Mouse (Mus musculus) naive thymus-derived CD4-positive, alpha-beta T cell, adult 5 months (primary cell): ENCODE data around the gene Mgmt. TPM values are rescaled to one million over a fixed set of nuclear protein-coding genes. Genes with fewer than 3 reads are reported as not detected.

Experiments used
- polyA plus RNA-seq: library from polyadenylated mRNA; unstranded; fragments of 100-300 nt; shearing (Covaris generic); gene quantifications from one replicate; pipeline ENCODE4 v1.2.1, GENCODE M21; 2017

The Mgmt gene
- polyA plus RNA-seq = 1.5 TPM

GRCm38 (mm10) chr7:136894106-136894986 is at the start of gene Mgmt:
Gene Mgmt (plus strand): TSS chr7:136894614.

